Mouse (Mus musculus) liver, embryonic 14.5 days (tissue): Measurements from ENCODE around the gene Ext2. TPM values are rescaled to one million over a fixed set of nuclear protein-coding genes. Genes with fewer than 3 reads are reported as not detected.

Experiments
- ATAC-seq: fragments of 200-750 bp; cut with Nextera tagmentation; 2 replicates; pipeline ENCODE4 v1.8.0; 2017; ENCODE audit warnings: moderate number of reproducible peaks, mild to moderate bottlenecking, moderate library complexity; ENCODE audit not compliant: insufficient read depth
- DNase-seq, 3 experiments: peaks; one replicate each; pipeline ENCODE4 v3.0.0-alpha.2; 2012 to 2013; ENCODE audit warnings: low read depth in 3 of 3, low spot score in 3 of 3
- H3K27ac ChIP-seq: fragments of 300-500 bp; sonication (generic); 2 replicates; pipeline ENCODE4 v1.5.1; 2014; ENCODE audit warnings: moderate library complexity, mild to moderate bottlenecking, control low read depth, inconsistent platforms
- H3K27me3 ChIP-seq: fragments of 300-500 bp; sonication (generic); 2 replicates; pipeline ENCODE4 v1.6.1; 2014; ENCODE audit warnings: mild to moderate bottlenecking, low read length, moderate library complexity; ENCODE audit not compliant: control insufficient read depth, insufficient read depth
- H3K36me3 ChIP-seq: fragments of 300-500 bp; sonication (generic); replicated peaks from 2 replicates; pipeline ENCODE4 v1.6.1; 2014; ENCODE audit warnings: low read depth; ENCODE audit not compliant: control insufficient read depth, insufficient read depth
- H3K4me1 ChIP-seq, 2 experiments: fragments of 200-500 bp in 1 of 2; fragments of 300-500 bp in 1 of 2; sonication (generic) in 1 of 2; replicated peaks; 2 replicates each; pipeline ENCODE4 v1.6.1; 2012 to 2014; ENCODE audit warnings: antibody characterized with exemption in 1 of 2, inconsistent platforms in 1 of 2, low read length in 1 of 2; ENCODE audit not compliant: control insufficient read depth in 2 of 2, insufficient read depth in 2 of 2
- H3K4me2 ChIP-seq: fragments of 300-500 bp; sonication (generic); 2 replicates; pipeline ENCODE4 v1.6.1; 2014; ENCODE audit warnings: low read depth, mild to moderate bottlenecking, control low read depth, moderate library complexity
- H3K4me3 ChIP-seq, 2 experiments: fragments of 200-500 bp in 1 of 2; fragments of 300-500 bp in 1 of 2; sonication (generic) in 1 of 2; 2 replicates each; pipeline ENCODE4 v1.5.1; 2012 to 2014; ENCODE audit warnings: low read depth in 2 of 2, low read length in 2 of 2, mild to moderate bottlenecking in 2 of 2, control low read depth in 1 of 2, inconsistent platforms in 1 of 2, moderate library complexity in 1 of 2; ENCODE audit not compliant: insufficient read depth in 1 of 2
- H3K9ac ChIP-seq: fragments of 300-500 bp; sonication (generic); replicated peaks from 2 replicates; pipeline ENCODE4 v1.6.1; 2014; ENCODE audit warnings: mild to moderate bottlenecking, control low read depth, moderate library complexity
- H3K9me3 ChIP-seq: fragments of 300-500 bp; sonication (generic); 2 replicates; pipeline ENCODE4 v1.6.1; 2016; ENCODE audit warnings: low read length, mixed read lengths; ENCODE audit not compliant: control insufficient read depth
- CTCF ChIP-seq: IDR thresholded peaks from 2 replicates; pipeline ENCODE4 v1.5.1; 2016; ENCODE audit warnings: antibody characterized with exemption, low read depth, control low read depth
- EP300 ChIP-seq: IDR thresholded peaks from 2 replicates; pipeline ENCODE4 v1.6.1; 2016; ENCODE audit warnings: antibody characterized with exemption, low read depth
- WGBS: fragments of 180-500 bp; shearing (Covaris S2); extraction: QIAGEN DNeasy Blood & Tissue Kit; methylation state at CpG from one replicate; pipeline ENCODE4 v1.1.7; 2014; ENCODE audit not compliant: insufficient replicate concordance; 5-methylcytosine and 5-hydroxymethylcytosine counted together
- polyA plus RNA-seq, 2 experiments: library from polyadenylated mRNA; depleted of rRNA in 1 of 2; stranded (reverse) in 1 of 2; unstranded in 1 of 2; fragments of >200 nt; fragmentation: Nextera tagmentation in 1 of 2; extraction: Ambion mirVana in 1 of 2; gene quantifications; 2 replicates each; pipeline versions ENCODE4 v1.2.1 to v1.2.3; 2012 to 2014

Gene Ext2
- polyA plus RNA-seq, 2 experiments, result 10.9 to 22.1 TPM

DNA sequence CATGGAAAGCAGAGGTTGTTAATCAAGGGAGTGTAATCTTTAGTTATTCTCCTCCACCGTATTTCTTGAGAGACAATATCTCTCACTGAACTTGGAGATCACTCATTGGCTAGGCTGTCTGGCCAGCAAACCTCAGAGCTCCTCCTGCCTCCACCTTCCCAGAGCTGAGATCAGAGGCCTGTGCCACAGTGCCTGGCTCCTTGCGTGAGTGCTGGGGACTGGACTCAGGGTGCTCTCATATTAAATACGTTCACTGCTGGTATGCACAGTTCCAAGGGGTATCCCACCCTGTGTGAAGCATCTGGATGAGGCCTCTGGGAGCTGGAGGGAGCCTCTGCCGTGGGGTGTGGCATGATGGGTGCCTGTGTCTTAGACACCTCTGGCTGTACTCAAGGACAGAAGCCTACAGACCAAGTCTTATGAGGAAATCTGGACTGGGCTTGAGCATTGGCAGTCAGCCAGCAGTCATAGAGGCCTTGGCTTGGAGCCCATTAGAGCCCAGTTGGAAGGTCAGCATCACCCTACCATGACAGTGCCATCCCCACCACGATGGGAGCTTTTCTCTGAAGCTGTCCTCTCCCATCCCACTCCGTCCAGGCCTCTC, 162.6 kb downstream of the Ext2 start:
- no peaks in the 10 kb centered on the region for H3K9me3 ChIP-seq
- H3K9ac ChIP-seq, result no peak overlapping the region
- peaks cover 0 to 3% of the 10 kb centered on the region in 2 experiments; a peak in 1 of 4 replicates for H3K4me1 ChIP-seq
- no peak for TF ChIP-seq EP300
- no peak for TF ChIP-seq CTCF
- H3K36me3 ChIP-seq, result no peaks in the 10 kb centered on the region
- ATAC-seq, result no peak
- H3K27me3 ChIP-seq, result no peaks in the 10 kb centered on the region; the same call in 1 of the 2 replicates
- H3K4me2 ChIP-seq, result no peak overlapping the region
- 48% methylated on average over 6 of the region's 6 CpGs for WGBS
- no peak overlapping the region for H3K27ac ChIP-seq
- no peak overlapping the region for H3K4me3 ChIP-seq
- DNase-seq, result no peak

DNA sequence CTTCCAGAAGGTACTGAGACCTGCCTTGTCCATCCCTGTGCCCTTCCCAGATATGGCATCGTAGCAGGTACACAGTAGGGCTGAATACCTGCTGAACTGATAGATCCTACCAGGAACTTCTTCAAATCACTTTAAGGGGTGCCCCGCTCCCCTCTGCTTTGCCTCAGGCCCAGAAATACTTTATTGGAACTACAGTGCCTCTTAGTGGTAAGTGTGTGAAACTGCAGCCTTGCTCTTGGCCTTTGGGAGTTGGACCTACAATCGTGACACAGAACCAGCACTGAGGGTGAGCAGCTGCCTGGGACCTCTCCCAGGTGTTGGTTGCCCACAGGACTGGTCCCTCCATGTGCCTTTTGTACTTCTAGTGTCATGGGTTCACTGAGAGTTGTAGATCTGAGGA, 163.4 kb downstream of the Ext2 start:
- ATAC-seq (no peak), DNase-seq (no peak)
- no peak overlapping the region for H3K4me2 ChIP-seq
- H3K4me3 ChIP-seq, result no peak overlapping the region
- WGBS, result 20% methylated on average over 3 of the region's 3 CpGs
- no peaks in the 10 kb centered on the region for H3K9me3 ChIP-seq
- H3K27ac ChIP-seq, result no peak overlapping the region
- TF ChIP-seq EP300 (no peak), CTCF (peak; percentile 68)
- no peaks in the 10 kb centered on the region for H3K36me3 ChIP-seq
- no peaks in the 10 kb centered on the region; the same call in 1 of the 2 replicates for H3K27me3 ChIP-seq
- no peak overlapping the region for H3K9ac ChIP-seq
- H3K4me1 ChIP-seq, result peaks cover 0 to 3% of the 10 kb centered on the region in 2 experiments; a peak in 1 of 4 replicates

DNA sequence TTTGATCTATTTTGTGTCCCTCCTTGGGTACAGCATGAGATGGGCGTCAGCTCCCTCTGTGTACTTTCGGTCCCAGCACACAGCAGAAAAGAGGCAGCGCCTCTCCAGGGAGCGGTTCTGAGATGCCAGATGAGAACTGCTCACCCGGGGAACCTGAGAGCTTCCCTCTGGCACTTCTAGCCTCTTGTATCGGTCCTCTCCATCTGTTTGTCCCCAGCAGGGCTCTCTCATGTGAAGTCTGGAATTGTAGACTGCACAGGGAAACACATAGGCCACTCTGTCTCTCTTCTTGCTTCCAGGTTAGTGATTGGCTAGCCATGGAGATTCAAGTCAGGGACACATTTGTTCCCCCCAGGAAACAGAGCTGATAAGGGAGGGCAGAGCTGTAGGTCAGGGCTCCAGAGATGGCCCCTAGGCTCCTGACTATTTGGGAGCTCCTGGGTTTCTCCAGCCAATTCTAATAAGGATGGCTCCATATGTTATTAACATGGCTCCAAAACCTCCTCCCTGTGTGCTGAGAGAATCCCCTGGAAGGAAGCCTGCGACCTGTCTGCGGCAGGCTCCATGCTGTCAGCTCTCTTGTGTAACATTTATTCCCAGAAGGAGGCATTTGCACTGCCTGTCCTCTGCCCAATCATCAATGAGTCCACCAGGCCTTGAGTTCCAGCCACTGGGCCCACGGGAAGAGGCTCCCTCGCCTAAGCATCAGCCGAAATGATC, 167.9 kb downstream of the Ext2 start:
- ATAC-seq, result no peak
- no peak overlapping the region for H3K9ac ChIP-seq
- no peak for DNase-seq
- no peak for TF ChIP-seq CTCF
- TF ChIP-seq EP300, result no peak
- H3K27me3 ChIP-seq, result peaks cover 3% of the 10 kb centered on the region
- 51% methylated on average over 11 of the region's 11 CpGs for WGBS
- H3K4me2 ChIP-seq, result no peak overlapping the region
- no peak overlapping the region for H3K4me3 ChIP-seq
- no peaks in the 10 kb centered on the region for H3K4me1 ChIP-seq
- no peak overlapping the region for H3K27ac ChIP-seq
- H3K36me3 ChIP-seq, result no peaks in the 10 kb centered on the region
- no peaks in the 10 kb centered on the region for H3K9me3 ChIP-seq

GRCm38 (mm10) chr2:93649243-93649870, 173.0 kb downstream of the Ext2 start:
- H3K4me2 ChIP-seq, result no peak overlapping the region
- H3K9ac ChIP-seq, result no peak overlapping the region
- H3K36me3 ChIP-seq, result no peaks in the 10 kb centered on the region
- H3K9me3 ChIP-seq, result no peaks in the 10 kb centered on the region
- WGBS, result 18% methylated on average over 4 of the region's 4 CpGs
- TF ChIP-seq CTCF (no peak), EP300 (no peak)
- DNase-seq (no peak), ATAC-seq (no peak)
- no peak overlapping the region for H3K4me3 ChIP-seq
- H3K27ac ChIP-seq, result no peak overlapping the region
- peaks cover 54% of the 10 kb centered on the region for H3K27me3 ChIP-seq
- no peaks in the 10 kb centered on the region for H3K4me1 ChIP-seq

DNA sequence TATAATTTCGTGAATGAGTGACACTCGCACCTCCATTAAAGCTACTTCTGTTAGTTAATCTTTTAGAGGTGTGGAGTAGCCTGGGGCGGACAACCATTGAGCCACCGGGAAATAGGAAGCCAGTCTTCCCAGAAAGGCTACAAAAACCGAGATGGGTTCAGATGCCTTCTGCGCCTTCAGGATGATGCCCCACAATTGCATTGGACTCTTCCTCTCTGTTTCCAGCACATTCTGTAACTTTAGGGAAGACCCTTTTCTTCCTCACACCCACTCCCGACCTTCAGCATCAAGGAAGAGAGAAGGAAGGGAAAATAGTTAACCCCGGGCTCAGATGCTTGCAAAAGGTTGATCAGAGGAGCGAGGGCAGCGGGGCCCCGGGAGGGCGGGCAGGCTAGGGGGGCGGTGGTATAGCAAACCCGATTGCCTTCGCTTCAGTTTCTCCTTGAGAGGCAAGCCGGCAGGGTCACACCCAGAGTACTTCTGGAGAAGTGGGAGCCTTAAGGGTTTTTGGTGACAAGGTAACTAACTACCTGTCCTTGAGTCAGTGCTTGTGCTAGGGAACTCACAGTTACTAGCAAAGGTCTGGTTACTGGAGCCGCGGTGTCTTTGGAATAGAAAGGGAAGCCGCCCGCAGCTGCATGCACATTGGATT, 174.3 kb downstream of the Ext2 start:
- Histone ChIP-seq H3K36me3 (no peaks in the 10 kb centered on the region), H3K4me3 (no peak overlapping the region), H3K27me3 (peaks cover 67% of the 10 kb centered on the region), H3K27ac (no peak overlapping the region), H3K4me2 (no peak overlapping the region), H3K9me3 (no peaks in the 10 kb centered on the region), H3K9ac (no peak overlapping the region), H3K4me1 (no peaks in the 10 kb centered on the region)
- 2% methylated on average over 20 of the region's 20 CpGs for WGBS
- ATAC-seq (no peak), DNase-seq (no peak)
- TF ChIP-seq CTCF (no peak), EP300 (no peak)
